Mouse (Mus musculus): Measurements from ENCODE around the gene Med25. TPM values are rescaled to one million over a fixed set of nuclear protein-coding genes. Genes with fewer than 3 reads are reported as not detected.
A peak's percentile ranks its signal among the peaks of the same experiment; 100 is the strongest.
"Not testable (repeated sequence)": the region's sequence is repeated elsewhere in the genome, so short reads cannot be mapped to it uniquely, and the experiment has no call there.

Med25 gene
- total RNA-seq, 2 experiments from 2014 or later = 60.3 to 68.6 TPM

GRCm38 (mm10) chr7:44895593-44896434 is 3.3 kb upstream of the Med25 start, which contains the start of gene Fuz:
Gene Fuz, plus strand, starts transcription at chr7:44896079.
- intact Hi-C loops (cut with DNase I) = loop anchor here (5.0 kb wide), 1 partner anchor 56 kb away; no protein-coding TSS in a partner anchor
- peak; percentile 87 to 91 for DNase-seq

GRCm38 (mm10) chr7:44895206-44895592 is 2.7 kb upstream of the Med25 start:
- intact Hi-C loops (cut with DNase I) = loop anchor here (5.0 kb wide), 1 partner anchor 57 kb away; no protein-coding TSS in a partner anchor
- no peak for DNase-seq

GRCm38 (mm10) chr7:44894175-44894574 is 1.7 kb upstream of the Med25 start:
- intact Hi-C loops (cut with DNase I) = no loop called here
- DNase-seq = no peak

- intact Hi-C loops (cut with DNase I) = no loop called here
- DNase-seq = no peak
Measured at GRCm38 (mm10) chr7:44893197-44893596, 685 bp upstream of the Med25 start.

- DNase-seq = no peak
- intact Hi-C loops (cut with DNase I) = no loop called here
Measured at GRCm38 (mm10) chr7:44891611-44892010, 901 bp downstream of the Med25 start.

- intact Hi-C loops (cut with DNase I) = no loop called here
- DNase-seq = no peak
Measured at GRCm38 (mm10) chr7:44890737-44891136, 1.8 kb downstream of the Med25 start.

GRCm38 (mm10) chr7:44890180-44890579 is 2.3 kb downstream of the Med25 start:
- no peak for DNase-seq
- intact Hi-C loops (cut with DNase I) = no loop called here

- DNase-seq = peak in 1 of 2 experiments; percentile 47
- intact Hi-C loops (cut with DNase I) = loop anchor here (1.0 kb wide), 1 partner anchor 17 kb away; no protein-coding TSS in a partner anchor
Measured at GRCm38 (mm10) chr7:44888256-44889105, 4.0 kb downstream of the Med25 start.

- intact Hi-C loops (cut with DNase I) = no loop called here
- no peak for DNase-seq
Measured at GRCm38 (mm10) chr7:44886964-44887363, 5.5 kb downstream of the Med25 start.

- intact Hi-C loops (cut with DNase I) = no loop called here
Measured at GRCm38 (mm10) chr7:44884637-44885036, 7.9 kb downstream of the Med25 start.

GRCm38 (mm10) chr7:44883036-44883435 is 9.5 kb downstream of the Med25 start:
- intact Hi-C loops (cut with DNase I) = no loop called here
- no peak for DNase-seq

More at GRCm38 (mm10) chr7:44884637-44885036, 7.9 kb downstream of the Med25 start:
- no peak for DNase-seq

- intact Hi-C loops (cut with DNase I) = no loop called here
- DNase-seq = no peak
Measured at GRCm38 (mm10) chr7:44877833-44878232, 14.7 kb downstream of the Med25 start.

GRCm38 (mm10) chr7:44871774-44872173 is 20.7 kb downstream of the Med25 start:
- intact Hi-C loops (cut with DNase I) = loop anchor here (1.0 kb wide), 1 partner anchor 17 kb away; no protein-coding TSS in a partner anchor
- not testable (repeated sequence) for DNase-seq

- intact Hi-C loops (cut with DNase I) = loop anchor here (1.0 kb wide), 1 partner anchor 17 kb away; no protein-coding TSS in a partner anchor
Measured at GRCm38 (mm10) chr7:44871181-44871580, 21.3 kb downstream of the Med25 start.

GRCm38 (mm10) chr7:44870614-44871013 is 21.9 kb downstream of the Med25 start:
- no peak for DNase-seq
- intact Hi-C loops (cut with DNase I) = loop anchor here (1.0 kb wide), 1 partner anchor 18 kb away; no protein-coding TSS in a partner anchor

More at GRCm38 (mm10) chr7:44871181-44871580, 21.3 kb downstream of the Med25 start:
- DNase-seq = no peak

GRCm38 (mm10) chr7:44869697-44870528 is 22.6 kb downstream of the Med25 start, which contains the start of gene Ptov1:
Gene Ptov1, minus strand, starts transcription at chr7:44869788.
- DNase-seq = peak; percentile 89
- intact Hi-C loops (cut with DNase I) = no loop called here

GRCm38 (mm10) chr7:44868919-44869696 is 23.4 kb downstream of the Med25 start:
- intact Hi-C loops (cut with DNase I) = no loop called here
- DNase-seq = peak; percentile 77 to 79

- intact Hi-C loops (cut with DNase I) = no loop called here
- peak in 1 of 2 experiments; percentile 45 for DNase-seq
Measured at GRCm38 (mm10) chr7:44868465-44868864, 24.0 kb downstream of the Med25 start.

GRCm38 (mm10) chr7:44867802-44868201 is 24.7 kb downstream of the Med25 start:
- no peak for DNase-seq
- intact Hi-C loops (cut with DNase I) = no loop called here
